Mouse (Mus musculus) heart, embryonic 16.5 days (tissue): ENCODE data around the gene Donson. TPM values are rescaled to one million over a fixed set of nuclear protein-coding genes. Genes with fewer than 3 reads are reported as not detected.

Source experiments
- ATAC-seq: fragments of 200-750 bp; cut with Nextera tagmentation; replicated peaks from 2 replicates; pipeline ENCODE4 v1.8.0; 2017; ENCODE audit warnings: moderate number of reproducible peaks; ENCODE audit not compliant: insufficient read depth, low FRiP score; ENCODE audit errors: extremely low read depth
- H3K27ac ChIP-seq: fragments of 300-500 bp; sonication (generic); 2 replicates; pipeline ENCODE4 v1.5.1; 2014; ENCODE audit warnings: mild to moderate bottlenecking, low read length, control low read depth, moderate library complexity
- H3K27me3 ChIP-seq: fragments of 300-500 bp; sonication (generic); 2 replicates; pipeline ENCODE4 v1.6.1; 2014; ENCODE audit warnings: low read length, mixed read lengths; ENCODE audit not compliant: control insufficient read depth, insufficient read depth
- H3K36me3 ChIP-seq: fragments of 300-500 bp; sonication (generic); 2 replicates; pipeline ENCODE4 v1.6.1; 2014; ENCODE audit not compliant: control insufficient read depth, insufficient read depth
- H3K4me1 ChIP-seq: fragments of 300-500 bp; sonication (generic); 2 replicates; pipeline ENCODE4 v1.6.1; 2014; ENCODE audit warnings: low read length, mixed read lengths; ENCODE audit not compliant: control insufficient read depth, insufficient read depth
- H3K4me2 ChIP-seq: fragments of 300-500 bp; sonication (generic); 2 replicates; pipeline ENCODE4 v1.6.1; 2014; ENCODE audit warnings: low read depth, mild to moderate bottlenecking, control low read depth, low read length
- H3K4me3 ChIP-seq: fragments of 300-500 bp; sonication (generic); 2 replicates; pipeline ENCODE4 v1.5.1; 2014; ENCODE audit warnings: mild to moderate bottlenecking, control low read depth, low read length
- H3K9ac ChIP-seq: fragments of 300-500 bp; sonication (generic); 2 replicates; pipeline ENCODE4 v1.6.1; 2014; ENCODE audit warnings: low read length, control low read depth
- H3K9me3 ChIP-seq: fragments of 300-500 bp; sonication (generic); replicated peaks from 2 replicates; pipeline ENCODE4 v1.6.1; 2016; ENCODE audit warnings: low read length; ENCODE audit not compliant: control insufficient read depth
- WGBS: fragments of 180-500 bp; shearing (Covaris S2); extraction: QIAGEN DNeasy Blood & Tissue Kit; methylation state at CpG from one replicate; pipeline ENCODE4 v1.1.7; 2014; 5-methylcytosine and 5-hydroxymethylcytosine counted together
- polyA plus RNA-seq: library from polyadenylated mRNA; unstranded; fragments of >200 nt; fragmentation: Nextera tagmentation; extraction: Ambion mirVana; gene quantifications from 2 replicates; pipeline ENCODE4 v1.2.1, GENCODE M21; 2015

Gene Donson
- polyA plus RNA-seq, 1 experiment from 2014 or later, result 10.8 TPM

- Histone ChIP-seq H3K4me2 (no peak overlapping the region), H3K9ac (no peak overlapping the region), H3K9me3 (no peaks in the 10 kb centered on the region), H3K27ac (no peak overlapping the region), H3K27me3 (no peaks in the 10 kb centered on the region), H3K36me3 (peaks cover 72% of the 10 kb centered on the region), H3K4me1 (no peaks in the 10 kb centered on the region), H3K4me3 (no peak overlapping the region)
- ATAC-seq, result no peak
- 77% methylated on average over 4 of the region's 4 CpGs for WGBS
Measured at GRCm38 (mm10) chr16:91674500-91674899, 14.1 kb downstream of the Donson start.

GRCm38 (mm10) chr16:91663795-91664194 is 24.8 kb downstream of the Donson start:
- no peak overlapping the region for H3K27ac ChIP-seq
- no peak for ATAC-seq
- peaks cover 70% of the 10 kb centered on the region for H3K36me3 ChIP-seq
- 0 out of 2 replicates have a peak, but pooled peaks cover 2% of the 10 kb centered on the region for H3K9me3 ChIP-seq
- no peak overlapping the region for H3K4me2 ChIP-seq
- H3K9ac ChIP-seq, result no peak overlapping the region
- 95% methylated on average over 3 of the region's 3 CpGs for WGBS
- H3K4me3 ChIP-seq, result no peak overlapping the region
- H3K4me1 ChIP-seq, result peaks cover 12% of the 10 kb centered on the region; the same call in 1 of the 2 replicates
- no peaks in the 10 kb centered on the region for H3K27me3 ChIP-seq

DNA sequence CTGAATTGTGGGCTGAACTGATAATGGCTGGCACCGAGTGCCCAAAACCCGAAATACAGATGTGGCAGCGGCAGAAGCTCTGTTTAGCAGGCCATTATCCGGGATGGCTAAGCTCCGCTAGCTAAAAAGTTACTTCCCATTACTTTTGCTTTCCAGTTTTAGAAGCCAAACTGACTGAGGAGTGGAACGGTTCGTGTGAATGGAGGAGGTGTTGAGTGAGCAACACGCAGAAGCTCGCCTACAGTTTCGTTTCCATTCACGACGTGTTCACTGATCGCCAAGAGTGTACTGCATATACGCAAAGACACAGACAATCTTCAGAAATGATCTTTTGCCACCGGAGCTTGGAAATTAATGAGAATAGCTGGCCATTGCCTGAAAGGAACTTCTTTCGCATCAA is 26.2 kb downstream of the Donson start:
- no peak overlapping the region for H3K4me3 ChIP-seq
- peaks cover 82% of the 10 kb centered on the region for H3K36me3 ChIP-seq
- no peak overlapping the region for H3K27ac ChIP-seq
- no peak for ATAC-seq
- peaks cover 15% of the 10 kb centered on the region; the same call in 1 of the 2 replicates for H3K4me1 ChIP-seq
- H3K4me2 ChIP-seq, result no peak overlapping the region
- H3K9ac ChIP-seq, result no peak overlapping the region
- WGBS, result 83% methylated on average over 16 of the region's 16 CpGs
- H3K9me3 ChIP-seq, result 0 out of 2 replicates have a peak, but pooled peaks cover 2% of the 10 kb centered on the region
- H3K27me3 ChIP-seq, result no peaks in the 10 kb centered on the region

DNA sequence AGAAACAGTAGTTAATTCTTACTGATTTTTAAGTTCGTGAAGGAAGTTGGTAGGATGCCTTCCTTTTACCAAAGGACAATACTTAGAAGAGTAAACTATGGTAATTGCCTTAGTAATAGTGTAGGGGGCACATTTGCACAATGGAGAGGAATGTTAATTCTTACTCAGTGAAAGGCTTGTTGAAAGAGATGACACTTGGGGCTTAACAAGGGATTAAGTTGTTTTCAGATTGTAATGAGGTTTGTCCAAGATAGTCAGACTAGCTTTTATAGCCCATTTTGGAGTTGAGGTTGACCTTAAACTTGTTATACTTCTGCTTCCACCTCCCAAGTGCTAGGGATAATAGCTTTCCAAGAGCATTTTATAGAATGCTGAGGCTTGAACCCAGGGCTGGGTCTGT is 27.2 kb downstream of the Donson start:
- Histone ChIP-seq H3K9me3 (0 out of 2 replicates have a peak, but pooled peaks cover 2% of the 10 kb centered on the region), H3K27ac (no peak overlapping the region), H3K4me3 (no peak overlapping the region), H3K36me3 (peaks cover 83% of the 10 kb centered on the region), H3K4me2 (no peak overlapping the region), H3K27me3 (no peaks in the 10 kb centered on the region), H3K4me1 (peaks cover 15% of the 10 kb centered on the region; the same call in 1 of the 2 replicates), H3K9ac (no peak overlapping the region)
- no peak for ATAC-seq
- WGBS, result 87% methylated on average over 1 of the region's 1 CpGs

- no peak for ATAC-seq
- no peak overlapping the region for H3K27ac ChIP-seq
- no peaks in the 10 kb centered on the region for H3K27me3 ChIP-seq
- no peak overlapping the region for H3K4me3 ChIP-seq
- WGBS, result 96% methylated on average over 20 of the region's 20 CpGs
- H3K9ac ChIP-seq, result no peak overlapping the region
- H3K36me3 ChIP-seq, result peaks cover 84% of the 10 kb centered on the region
- H3K9me3 ChIP-seq, result 0 out of 2 replicates have a peak, but pooled peaks cover 2% of the 10 kb centered on the region
- H3K4me2 ChIP-seq, result no peak overlapping the region
- peaks cover 15% of the 10 kb centered on the region; the same call in 1 of the 2 replicates for H3K4me1 ChIP-seq
Measured at GRCm38 (mm10) chr16:91659798-91660197, 28.8 kb downstream of the Donson start.

GRCm38 (mm10) chr16:91658471-91658870 is 30.1 kb downstream of the Donson start:
- Histone ChIP-seq H3K4me1 (peaks cover 15% of the 10 kb centered on the region; the same call in 1 of the 2 replicates), H3K27ac (no peak overlapping the region), H3K4me3 (no peak overlapping the region), H3K4me2 (no peak overlapping the region), H3K36me3 (peaks cover 78% of the 10 kb centered on the region), H3K9ac (no peak overlapping the region), H3K27me3 (no peaks in the 10 kb centered on the region), H3K9me3 (0 out of 2 replicates have a peak, but pooled peaks cover 2% of the 10 kb centered on the region)
- no peak for ATAC-seq
- WGBS, result 77% methylated on average over 5 of the region's 5 CpGs

DNA sequence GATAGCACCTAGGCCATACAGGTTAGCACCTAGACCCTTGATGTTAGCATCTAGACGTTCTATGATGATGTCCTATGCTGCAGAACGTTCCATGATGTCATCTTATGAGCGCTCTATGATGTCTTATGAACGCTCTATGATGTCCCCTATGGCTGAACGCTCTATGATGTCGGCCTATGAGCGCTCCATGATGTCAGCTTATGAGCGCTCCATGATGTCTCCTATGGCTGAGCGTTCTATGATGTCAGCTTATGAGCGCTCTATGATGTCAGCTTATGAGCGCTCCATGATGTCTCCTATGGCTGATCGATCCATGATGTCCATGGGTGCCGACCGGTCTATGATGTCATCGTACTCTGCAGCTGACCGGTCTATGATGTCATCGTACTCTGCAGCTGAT is 31.3 kb downstream of the Donson start:
- no peak overlapping the region for H3K4me2 ChIP-seq
- WGBS, result 97% methylated on average over 17 of the region's 17 CpGs
- no peak overlapping the region for H3K4me3 ChIP-seq
- H3K27ac ChIP-seq, result no peak overlapping the region
- H3K36me3 ChIP-seq, result peaks cover 74% of the 10 kb centered on the region
- H3K9ac ChIP-seq, result no peak overlapping the region
- 0 out of 2 replicates have a peak, but pooled peaks cover 2% of the 10 kb centered on the region for H3K9me3 ChIP-seq
- H3K27me3 ChIP-seq, result no peaks in the 10 kb centered on the region
- H3K4me1 ChIP-seq, result peaks cover 14% of the 10 kb centered on the region; the same call in 1 of the 2 replicates
- no peak for ATAC-seq

- no peak overlapping the region for H3K27ac ChIP-seq
- H3K9me3 ChIP-seq, result 0 out of 2 replicates have a peak, but pooled peaks cover 2% of the 10 kb centered on the region
- H3K27me3 ChIP-seq, result no peaks in the 10 kb centered on the region
- H3K4me1 ChIP-seq, result peaks cover 6% of the 10 kb centered on the region; the same call in 1 of the 2 replicates
- H3K9ac ChIP-seq, result no peak overlapping the region
- no peak overlapping the region for H3K4me3 ChIP-seq
- ATAC-seq, result no peak
- no peak overlapping the region for H3K4me2 ChIP-seq
- H3K36me3 ChIP-seq, result peaks cover 67% of the 10 kb centered on the region
- WGBS, result 95% methylated on average over 9 of the region's 9 CpGs
Measured at GRCm38 (mm10) chr16:91655285-91655684, 33.3 kb downstream of the Donson start.

- Histone ChIP-seq H3K27me3 (no peaks in the 10 kb centered on the region), H3K4me1 (peaks cover 8% of the 10 kb centered on the region), H3K9ac (no peak overlapping the region), H3K4me2 (no peak overlapping the region), H3K27ac (no peak overlapping the region), H3K36me3 (peaks cover 36% of the 10 kb centered on the region), H3K4me3 (no peak overlapping the region), H3K9me3 (no peaks in the 10 kb centered on the region)
- ATAC-seq, result no peak
- WGBS, result 89% methylated on average over 3 of the region's 3 CpGs
Measured at GRCm38 (mm10) chr16:91652191-91652590, 36.4 kb downstream of the Donson start.
